Mouse (Mus musculus): ENCODE results near the gene Pomgnt1. TPM values are rescaled to one million over a fixed set of nuclear protein-coding genes. Genes with fewer than 3 reads are reported as not detected.

The Pomgnt1 gene
- 70.5 and 72.4 TPM in 2 replicates for polyA plus RNA-seq (2015; fragmentation: Nextera tagmentation; extraction: Ambion mirVana)

DNA sequence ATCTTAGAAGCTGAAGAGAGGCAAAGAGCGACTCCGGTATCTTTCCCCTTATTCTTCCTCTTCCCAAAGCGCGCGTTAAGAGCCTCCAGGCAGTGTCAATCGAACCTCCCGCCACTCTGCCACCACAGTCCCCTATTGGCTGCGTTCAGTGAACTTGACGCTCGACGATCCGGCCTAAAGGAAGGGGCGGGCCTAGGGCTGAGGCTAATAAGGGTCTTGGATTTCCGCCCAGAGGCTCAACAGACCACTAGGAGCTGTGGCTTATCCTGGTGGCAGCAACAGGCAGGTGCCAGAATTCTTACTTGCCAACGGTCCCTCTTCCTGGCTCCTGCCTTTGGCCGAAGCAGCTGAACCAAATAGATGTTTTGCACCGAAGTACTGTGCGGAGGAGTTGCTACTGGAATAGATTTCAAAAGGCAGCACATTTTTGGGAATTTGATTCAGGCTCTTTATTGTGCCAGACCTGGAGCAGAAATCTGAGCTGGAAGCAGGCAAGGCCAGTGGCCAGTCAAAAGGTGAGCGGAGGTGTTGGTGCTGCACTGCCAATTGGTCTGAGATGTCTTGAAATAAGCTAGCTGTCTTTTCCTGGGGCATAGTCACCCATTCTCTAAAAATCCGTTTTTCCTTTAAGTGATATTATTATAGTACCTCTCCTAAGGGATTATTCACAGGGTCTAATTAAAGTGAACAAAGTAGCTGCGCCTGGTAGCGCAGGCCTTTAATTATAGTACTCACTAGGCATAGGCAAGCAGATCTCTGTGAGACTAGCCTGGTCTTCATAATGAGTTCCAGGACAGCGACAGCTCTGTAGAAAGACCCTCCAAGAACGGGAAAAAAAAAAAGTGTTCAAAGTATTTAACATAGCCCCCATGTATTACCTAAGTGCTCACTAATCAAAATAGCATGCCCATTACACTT, at the start of gene Pomgnt1, which contains the start of gene Rad54l:
Pomgnt1 (plus strand) TSS at position 239 of the 918 bp plus-strand sequence.
Rad54l (minus strand) TSS at position 89 of the 918 bp plus-strand sequence.
- Histone ChIP-seq H3K4me2 (peak within 1 kb of the TSS; percentile 76), H3K36me3 (replicated peaks) (no peaks in the 10 kb centered on the region), H3K9ac (peak within 1 kb of the TSS; percentile 53), H3K27me3 (replicated peaks) (no peaks in the 10 kb centered on the region), H3K4me3 (peak within 1 kb of the TSS; percentile 57), H3K9me3 (no peaks in the 10 kb centered on the region), H3K27ac (peak within 1 kb of the TSS; percentile 54), H3K4me1 (peaks cover 20% of the 10 kb centered on the region)
- peak; percentile 98 for ATAC-seq (replicated peaks)
- 5% methylated on average over 24 of the region's 24 CpGs for WGBS

DNA sequence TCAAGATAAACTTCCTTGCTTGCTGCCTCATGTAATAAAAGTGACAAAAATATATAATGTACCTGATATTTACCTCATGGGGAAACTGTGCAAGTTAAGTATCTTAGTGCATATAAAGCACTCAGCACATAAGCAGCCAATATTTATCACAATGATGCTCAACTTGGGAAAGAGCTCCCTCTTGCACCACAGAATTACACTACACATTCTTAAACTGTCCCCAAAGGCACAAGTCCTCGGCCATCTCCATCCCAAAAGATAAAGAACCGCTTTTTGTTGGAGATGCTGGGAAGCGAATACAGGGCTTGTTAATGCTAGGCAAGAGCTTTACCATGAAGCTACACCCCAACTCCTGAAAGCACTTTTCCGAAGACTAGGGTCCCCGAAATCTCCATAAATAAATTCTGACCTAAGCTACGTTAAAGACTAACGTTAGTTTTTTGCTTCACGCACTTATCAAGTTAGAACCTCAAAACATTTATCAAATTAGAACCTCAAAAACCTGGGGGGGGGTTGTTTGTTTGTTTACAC, 49.4 kb upstream of the Pomgnt1 start:
- peak overlapping the region; percentile 95 for H3K9ac ChIP-seq
- no peaks in the 10 kb centered on the region for H3K27me3 ChIP-seq (replicated peaks)
- H3K9me3 ChIP-seq, result no peaks in the 10 kb centered on the region
- H3K4me2 ChIP-seq, result peak overlapping the region; percentile 80
- H3K36me3 ChIP-seq (replicated peaks), result peaks cover 3% of the 10 kb centered on the region; the same call in 1 of the 2 replicates
- peak overlapping the region; percentile 95; the same call in 1 of the 2 replicates for H3K27ac ChIP-seq
- WGBS, result 2% methylated on average over 8 of the region's 8 CpGs
- H3K4me1 ChIP-seq, result peaks cover 37% of the 10 kb centered on the region
- H3K4me3 ChIP-seq, result peak overlapping the region; percentile 88
- ATAC-seq (replicated peaks), result no peak

DNA sequence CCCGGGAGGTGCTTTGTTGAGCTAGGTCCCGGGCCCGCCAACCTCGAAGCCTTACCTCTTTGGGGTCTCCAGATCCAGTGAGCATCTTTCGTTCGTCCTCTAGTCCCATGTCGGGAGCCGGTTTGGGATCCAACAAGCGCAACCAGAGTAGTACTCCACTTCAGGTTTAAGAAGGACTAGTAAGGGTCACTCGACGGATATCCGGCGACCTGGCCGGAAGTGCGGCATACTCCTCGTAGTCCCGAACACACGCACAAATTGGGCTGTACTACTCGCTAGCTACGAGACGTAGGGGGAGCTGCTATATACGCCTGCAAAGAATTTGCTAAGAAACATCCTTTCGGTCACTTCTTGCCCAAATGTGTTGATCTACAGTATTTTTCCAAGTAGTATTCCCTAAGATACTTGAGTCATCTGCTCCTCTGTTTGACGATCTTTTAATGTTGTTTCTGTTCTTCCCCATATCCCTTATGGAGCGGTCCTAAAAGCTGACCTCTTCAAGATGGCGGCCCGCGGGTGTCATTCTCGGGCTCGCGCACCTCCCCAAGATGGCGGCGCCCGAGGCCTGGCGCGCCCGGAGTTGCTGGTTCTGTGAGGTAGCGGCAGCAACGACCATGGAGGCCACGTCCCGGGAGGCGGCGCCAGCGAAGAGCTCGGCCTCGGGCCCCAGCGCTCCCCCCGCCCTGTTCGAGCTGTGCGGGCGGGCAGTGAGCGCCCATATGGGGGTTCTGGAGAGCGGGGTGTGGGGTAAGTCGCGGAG, 48.6 kb upstream of the Pomgnt1 start, which contains the start of the genes Uqcrh and Lrrc41:
Uqcrh (minus strand) TSS at position 211 of the 760 bp plus-strand sequence.
Lrrc41 (plus strand) TSS at position 409 of the 760 bp plus-strand sequence.
- no peaks in the 10 kb centered on the region for H3K36me3 ChIP-seq (replicated peaks)
- WGBS, result under 1% methylated on average over 55 of the region's 55 CpGs
- H3K27ac ChIP-seq, result peak within 1 kb of the TSS; percentile 95
- no peaks in the 10 kb centered on the region for H3K9me3 ChIP-seq
- no peaks in the 10 kb centered on the region for H3K27me3 ChIP-seq (replicated peaks)
- peak within 1 kb of the TSS; percentile 88 for H3K4me3 ChIP-seq
- peaks cover 37% of the 10 kb centered on the region for H3K4me1 ChIP-seq
- peak; percentile 95 for ATAC-seq (replicated peaks)
- peak within 1 kb of the TSS; percentile 80 for H3K4me2 ChIP-seq
- peak within 1 kb of the TSS; percentile 95 for H3K9ac ChIP-seq

DNA sequence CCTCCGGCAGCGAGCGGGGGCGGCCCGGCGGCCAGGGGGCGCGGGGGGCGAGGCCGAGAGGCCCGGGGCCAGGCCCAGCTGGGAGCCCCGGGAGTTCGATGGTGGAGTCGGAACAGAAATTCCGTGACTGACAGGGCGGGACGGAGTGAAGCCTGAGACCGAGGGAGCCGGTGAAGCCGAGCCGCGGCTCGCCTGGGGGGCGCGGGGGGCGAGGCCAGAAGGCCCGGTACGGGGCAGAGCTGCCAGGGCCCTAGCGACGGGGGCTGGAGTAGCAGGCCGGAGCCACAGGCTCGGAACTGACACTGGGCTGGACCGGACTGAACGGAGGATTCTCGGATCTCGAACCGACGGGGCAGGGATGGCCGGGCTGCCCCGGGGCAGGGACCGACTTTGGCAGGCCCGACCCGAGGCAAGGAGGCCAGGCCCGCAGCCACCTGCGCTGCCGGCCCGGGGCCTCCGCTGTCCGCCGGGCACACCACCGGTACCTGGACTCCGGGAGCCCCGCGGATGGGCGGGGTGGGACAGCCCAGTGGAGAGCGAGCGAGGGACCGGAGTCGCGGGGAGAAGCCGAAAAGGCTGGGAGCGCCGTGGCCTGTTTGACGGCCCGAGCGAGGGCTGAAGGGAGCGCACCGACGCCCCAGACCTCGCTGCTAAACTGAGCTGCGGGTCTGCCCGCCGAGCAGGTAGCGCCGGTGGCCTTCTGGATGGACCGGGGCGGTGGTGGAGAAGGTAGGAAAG, 47.8 kb upstream of the Pomgnt1 start:
- no peaks in the 10 kb centered on the region for H3K27me3 ChIP-seq (replicated peaks)
- peaks cover 37% of the 10 kb centered on the region for H3K4me1 ChIP-seq
- WGBS, result under 1% methylated on average over 76 of the region's 77 CpGs
- peak overlapping the region; percentile 88 for H3K4me3 ChIP-seq
- no peaks in the 10 kb centered on the region for H3K9me3 ChIP-seq
- H3K27ac ChIP-seq, result peak overlapping the region; percentile 95
- peaks cover 5% of the 10 kb centered on the region for H3K36me3 ChIP-seq (replicated peaks)
- peak overlapping the region; percentile 80 for H3K4me2 ChIP-seq
- H3K9ac ChIP-seq, result peak overlapping the region; percentile 95
- peak; percentile 80 for ATAC-seq (replicated peaks)

DNA sequence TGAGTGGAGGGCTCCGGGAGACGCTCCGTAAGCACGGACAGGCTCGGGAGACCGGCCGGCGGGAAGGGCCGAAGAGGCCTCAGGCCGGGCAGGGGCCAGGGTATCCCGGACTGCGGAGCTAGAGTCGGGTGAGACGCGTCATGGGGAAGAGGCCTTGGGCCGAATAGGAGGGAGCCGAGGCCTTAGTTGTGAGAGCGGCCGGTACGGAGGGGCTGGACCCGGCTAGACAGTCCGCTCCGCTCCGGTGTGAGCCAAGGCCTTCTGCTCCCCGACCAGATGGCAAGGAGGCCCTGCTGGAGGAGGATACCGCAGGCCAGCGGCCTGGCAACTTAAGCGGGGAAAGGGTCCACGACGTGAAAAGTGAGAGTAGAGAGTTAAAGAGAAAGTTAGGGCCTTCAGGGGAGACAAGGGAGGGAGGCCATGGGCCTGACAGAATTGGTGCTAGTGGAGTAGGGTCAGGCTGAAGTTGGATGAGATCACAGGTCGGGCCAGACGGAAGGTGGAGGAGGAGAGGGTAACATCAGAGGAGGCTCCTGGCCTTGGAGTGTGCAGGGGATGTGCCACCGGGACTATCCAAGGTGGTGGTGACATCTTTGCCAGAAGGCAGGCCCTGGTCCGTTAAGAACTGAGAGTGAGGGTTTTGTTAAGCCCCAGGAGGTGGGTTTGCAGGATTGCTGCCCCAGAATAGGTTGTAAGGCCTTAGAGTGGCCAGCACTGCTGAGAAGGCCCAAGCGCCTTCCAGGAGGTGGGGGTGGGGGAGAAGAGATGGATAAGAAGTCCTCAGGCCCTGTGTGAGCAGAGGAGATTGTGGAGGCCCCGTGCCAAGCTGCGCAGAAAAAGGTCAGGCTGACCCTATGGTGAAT, 47.0 kb upstream of the Pomgnt1 start:
- Histone ChIP-seq H3K4me2 (peak overlapping the region; percentile 80), H3K4me3 (peak overlapping the region; percentile 88), H3K9me3 (no peaks in the 10 kb centered on the region), H3K27me3 (replicated peaks) (no peaks in the 10 kb centered on the region), H3K4me1 (peaks cover 37% of the 10 kb centered on the region), H3K36me3 (replicated peaks) (peaks cover 13% of the 10 kb centered on the region), H3K9ac (peak overlapping the region; percentile 95), H3K27ac (peak overlapping the region; percentile 95)
- ATAC-seq (replicated peaks), result peak; percentile 26
- WGBS, result 2% methylated on average over 37 of the region's 37 CpGs

DNA sequence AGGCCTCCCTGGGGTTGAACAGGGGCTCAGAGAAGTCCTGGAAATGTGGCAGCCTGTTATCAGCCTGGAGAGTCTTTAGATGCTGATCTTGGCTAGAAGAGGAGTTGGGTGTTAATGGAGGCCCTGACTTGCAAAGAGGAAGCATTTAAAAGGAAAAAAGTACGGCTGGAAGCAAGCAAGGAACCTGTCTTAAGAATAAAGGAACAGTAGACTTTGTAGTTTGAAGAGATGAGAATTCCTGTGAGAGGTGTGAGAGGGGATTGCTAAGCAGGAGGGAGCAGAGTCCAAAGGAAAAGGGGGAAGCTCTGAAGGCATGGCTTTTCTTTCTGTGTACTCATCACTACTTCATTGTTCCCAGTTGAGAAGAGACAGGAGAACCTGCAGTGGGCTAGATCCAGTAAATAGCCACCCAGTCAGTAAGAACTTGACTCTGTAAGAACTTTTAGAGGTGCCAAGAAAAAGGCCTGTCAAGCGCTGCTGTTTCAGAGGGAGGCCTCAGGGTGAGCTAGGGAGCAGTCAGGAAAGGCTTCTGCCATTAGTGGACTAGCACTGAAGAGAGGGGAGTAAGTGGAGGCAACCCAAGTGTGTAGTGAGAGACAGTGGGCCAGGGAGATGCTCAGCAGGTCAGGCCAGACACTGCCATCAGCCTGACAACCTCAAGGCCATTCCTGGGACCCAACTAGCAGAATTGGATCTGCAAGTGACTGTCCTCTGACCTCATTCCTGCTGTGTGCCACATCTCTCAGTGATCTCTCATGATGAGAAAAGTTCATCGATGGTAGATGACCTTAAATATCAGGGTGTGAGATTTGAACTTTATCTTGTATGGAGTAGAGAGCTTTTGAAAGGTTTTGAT, 46.2 kb upstream of the Pomgnt1 start:
- Histone ChIP-seq H3K36me3 (replicated peaks) (peaks cover 16% of the 10 kb centered on the region), H3K27ac (no peak overlapping the region; the same call in 1 of the 2 replicates)
- ATAC-seq (replicated peaks), result no peak

DNA sequence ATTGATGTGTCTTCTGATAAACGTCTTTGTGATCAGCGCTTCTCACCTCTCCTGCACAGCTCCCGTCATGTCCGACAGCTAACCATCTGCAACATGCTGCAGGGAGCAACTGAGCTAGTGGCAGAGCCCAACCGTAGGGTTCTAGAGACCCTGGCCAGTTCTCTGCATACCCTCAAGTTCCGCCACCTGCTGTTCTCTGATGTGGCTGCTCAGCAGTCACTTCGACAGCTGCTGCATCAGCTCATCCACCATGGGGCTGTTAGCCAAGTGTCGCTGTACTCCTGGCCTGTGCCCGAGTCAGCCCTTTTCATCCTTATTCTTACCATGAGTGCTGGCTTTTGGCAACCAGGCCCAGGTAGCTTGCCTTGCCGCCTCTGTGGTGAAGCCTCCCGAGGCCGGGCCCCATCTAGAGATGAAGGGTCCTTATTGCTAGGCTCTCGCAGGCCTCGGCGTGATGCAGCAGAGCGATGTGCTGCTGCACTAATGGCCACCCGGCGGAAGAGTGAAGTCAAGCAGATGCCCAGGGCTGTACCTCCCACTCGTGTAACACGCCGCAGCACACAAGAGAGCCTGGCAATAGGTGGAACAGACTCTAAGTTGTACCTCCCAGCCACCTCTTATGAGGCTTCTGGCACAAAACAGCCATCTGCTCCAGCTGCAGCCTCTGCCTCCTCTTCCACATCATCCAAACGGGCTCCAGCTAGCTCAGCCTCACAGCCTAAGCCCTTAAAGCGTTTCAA, 35.0 kb upstream of the Pomgnt1 start:
- Histone ChIP-seq H3K4me3 (no peak overlapping the region), H3K27ac (no peak overlapping the region), H3K9me3 (no peaks in the 10 kb centered on the region), H3K4me2 (no peak overlapping the region), H3K4me1 (no peaks in the 10 kb centered on the region), H3K27me3 (replicated peaks) (no peaks in the 10 kb centered on the region), H3K9ac (no peak overlapping the region), H3K36me3 (replicated peaks) (peaks cover 58% of the 10 kb centered on the region)
- 90% methylated on average over 23 of the region's 23 CpGs for WGBS
- ATAC-seq (replicated peaks), result no peak

More for the DNA sequence above, 46.2 kb upstream of the Pomgnt1 start:
- Histone ChIP-seq H3K4me3 (peak overlapping the region; percentile 88), H3K9me3 (no peaks in the 10 kb centered on the region), H3K27me3 (replicated peaks) (no peaks in the 10 kb centered on the region), H3K4me1 (peaks cover 33% of the 10 kb centered on the region), H3K4me2 (peak overlapping the region; percentile 80), H3K9ac (peak overlapping the region; percentile 95)
- WGBS, result 61% methylated on average over 3 of the region's 3 CpGs

DNA sequence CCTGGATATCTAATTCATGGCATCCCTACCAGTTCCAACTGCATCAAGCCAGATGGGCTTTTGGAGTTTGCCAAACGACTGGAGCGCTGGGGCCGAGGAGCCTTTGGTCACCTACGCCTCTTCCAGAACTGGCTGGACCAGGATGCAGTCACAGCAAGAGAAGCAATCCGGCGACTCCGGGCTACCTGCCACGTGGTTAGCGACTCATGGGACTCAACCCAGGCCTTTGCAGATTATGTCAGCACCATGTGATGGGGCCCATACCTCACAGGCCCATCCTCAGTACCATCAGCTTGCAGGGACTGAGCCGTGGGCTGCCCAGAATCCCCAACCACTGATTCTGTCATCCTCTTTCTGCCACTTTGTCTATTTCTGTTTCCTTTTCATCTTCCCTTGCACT, 27.3 kb upstream of the Pomgnt1 start:
- 92% methylated on average over 10 of the region's 10 CpGs for WGBS
- H3K4me1 ChIP-seq, result no peaks in the 10 kb centered on the region
- ATAC-seq (replicated peaks), result no peak
- peaks cover 59% of the 10 kb centered on the region for H3K36me3 ChIP-seq (replicated peaks)
- no peaks in the 10 kb centered on the region for H3K9me3 ChIP-seq
- no peak overlapping the region for H3K4me3 ChIP-seq
- no peak overlapping the region for H3K27ac ChIP-seq
- no peak overlapping the region for H3K9ac ChIP-seq
- H3K27me3 ChIP-seq (replicated peaks), result no peaks in the 10 kb centered on the region
- H3K4me2 ChIP-seq, result no peak overlapping the region

DNA sequence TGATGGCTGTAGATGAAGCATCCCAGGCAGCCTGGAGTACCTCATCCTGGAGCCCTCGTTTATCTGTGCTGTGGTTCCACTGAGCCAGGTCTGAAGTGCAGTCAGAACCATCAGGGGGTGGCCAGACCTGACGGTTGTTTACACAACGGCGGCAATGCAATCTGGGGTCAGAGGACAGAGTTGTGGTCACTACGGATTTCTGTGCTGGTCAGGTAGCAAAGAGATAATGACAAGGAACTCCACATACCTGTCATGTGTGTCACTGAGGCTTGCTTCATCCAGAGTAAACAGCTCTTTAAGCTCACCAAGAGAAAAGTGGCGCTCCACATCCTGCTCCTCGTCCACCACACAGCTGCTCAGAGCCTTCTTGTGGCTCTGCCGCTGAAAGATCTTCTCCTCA, 26.4 kb upstream of the Pomgnt1 start:
- Histone ChIP-seq H3K4me1 (no peaks in the 10 kb centered on the region), H3K9me3 (no peaks in the 10 kb centered on the region), H3K4me2 (no peak overlapping the region), H3K36me3 (replicated peaks) (peaks cover 52% of the 10 kb centered on the region), H3K9ac (no peak overlapping the region), H3K27ac (no peak overlapping the region), H3K4me3 (no peak overlapping the region), H3K27me3 (replicated peaks) (no peaks in the 10 kb centered on the region)
- no peak for ATAC-seq (replicated peaks)
- 90% methylated on average over 8 of the region's 8 CpGs for WGBS

DNA sequence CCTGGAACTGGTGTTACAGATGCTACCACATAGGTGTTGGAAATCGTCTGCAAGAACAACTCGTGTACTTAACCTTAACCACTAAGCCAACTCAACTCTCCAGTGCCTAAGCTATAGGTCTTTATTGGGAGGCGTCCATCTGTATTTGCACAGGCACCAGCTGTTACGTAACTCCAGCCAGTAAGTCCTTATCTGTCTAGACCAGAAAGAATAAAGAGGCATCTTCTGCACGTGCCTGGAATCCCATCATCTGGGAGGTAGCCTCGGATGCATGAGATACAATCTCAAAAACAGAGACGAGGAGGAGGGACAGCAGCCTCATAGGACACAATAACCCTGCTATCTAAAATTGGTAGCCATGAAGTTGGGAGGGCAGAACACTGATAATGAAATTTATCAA, 22.7 kb upstream of the Pomgnt1 start:
- Histone ChIP-seq H3K9ac (no peak overlapping the region), H3K36me3 (replicated peaks) (peaks cover 27% of the 10 kb centered on the region), H3K4me1 (no peaks in the 10 kb centered on the region), H3K9me3 (no peaks in the 10 kb centered on the region), H3K27ac (no peak overlapping the region), H3K4me2 (no peak overlapping the region), H3K4me3 (no peak overlapping the region), H3K27me3 (replicated peaks) (no peaks in the 10 kb centered on the region)
- ATAC-seq (replicated peaks), result no peak
- 84% methylated on average over 7 of the region's 7 CpGs for WGBS

Data from midbrain, embryonic 15.5 days (tissue).